Mouse (Mus musculus): ENCODE results near the gene Nfasc.
A peak's percentile ranks its signal among the peaks of the same experiment; 100 is the strongest.

The Nfasc gene

DNA sequence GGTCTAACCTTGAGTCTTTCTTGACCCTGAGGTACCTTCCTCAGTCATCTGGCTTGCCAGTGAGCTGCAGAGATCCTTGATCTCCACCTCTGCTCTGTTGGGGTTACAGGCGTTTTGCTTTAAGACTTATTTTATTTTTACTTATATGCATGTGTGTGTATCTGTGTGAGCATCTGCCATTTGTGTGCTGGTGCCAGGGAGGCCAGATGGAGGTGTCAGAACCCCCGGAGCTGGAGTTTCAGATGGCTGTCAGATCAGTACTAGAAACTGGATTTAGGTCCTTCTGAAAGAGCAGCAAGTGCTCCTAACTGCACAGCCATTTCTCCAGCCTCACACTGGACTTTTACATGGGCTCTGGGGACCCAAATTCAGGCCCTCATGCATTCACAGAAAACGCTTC is 28.0 kb upstream of the Nfasc start:
- no peak overlapping the region for H3K4me3 ChIP-seq (replicated peaks; ENCODE audit: low read length)
- no peaks in the 10 kb centered on the region for H3K9me3 ChIP-seq (ENCODE audit: low read length)
- H3K4me1 ChIP-seq (replicated peaks; ENCODE audit: low read depth, low read length): peaks cover 14% of the 10 kb centered on the region
- TF ChIP-seq POU5F1 (IDR thresholded peaks at IDR 0.05; ENCODE audit: borderline replicate concordance, low read length) (no peak), CTCF (conservative IDR thresholded peaks at IDR 0.05; ENCODE audit: low read length) (no peak), NANOG (IDR thresholded peaks at IDR 0.05; ENCODE audit: borderline replicate concordance, low read length) (no peak)
- H3K27me3 ChIP-seq (ENCODE audit: insufficient read depth, low read length): peaks cover 71% of the 10 kb centered on the region
- no peaks in the 10 kb centered on the region for H3K36me3 ChIP-seq (ENCODE audit: insufficient read depth, low read length)

- peaks cover 58% of the 10 kb centered on the region for H3K27me3 ChIP-seq (ENCODE audit: insufficient read depth, low read length)
- H3K9me3 ChIP-seq (ENCODE audit: low read length): no peaks in the 10 kb centered on the region
- no peak overlapping the region for H3K4me3 ChIP-seq (replicated peaks; ENCODE audit: low read length)
- H3K36me3 ChIP-seq (ENCODE audit: insufficient read depth, low read length): no peaks in the 10 kb centered on the region
- no peak for TF ChIP-seq CTCF (conservative IDR thresholded peaks at IDR 0.05; ENCODE audit: low read length)
- TF ChIP-seq NANOG (IDR thresholded peaks at IDR 0.05; ENCODE audit: borderline replicate concordance, low read length): no peak
- no peak for TF ChIP-seq POU5F1 (IDR thresholded peaks at IDR 0.05; ENCODE audit: borderline replicate concordance, low read length)
- H3K4me1 ChIP-seq (replicated peaks; ENCODE audit: low read depth, low read length): peaks cover 14% of the 10 kb centered on the region
Measured at GRCm38 (mm10) chr1:132767422-132767821, 25.8 kb upstream of the Nfasc start.

GRCm38 (mm10) chr1:132765887-132766651 is 24.5 kb upstream of the Nfasc start:
- peaks cover 54% of the 10 kb centered on the region for H3K27me3 ChIP-seq (ENCODE audit: insufficient read depth, low read length)
- TF ChIP-seq NANOG (IDR thresholded peaks at IDR 0.05; ENCODE audit: borderline replicate concordance, low read length) (no peak), CTCF (conservative IDR thresholded peaks at IDR 0.05; ENCODE audit: low read length) (no peak), POU5F1 (IDR thresholded peaks at IDR 0.05; ENCODE audit: borderline replicate concordance, low read length) (no peak)

DNA sequence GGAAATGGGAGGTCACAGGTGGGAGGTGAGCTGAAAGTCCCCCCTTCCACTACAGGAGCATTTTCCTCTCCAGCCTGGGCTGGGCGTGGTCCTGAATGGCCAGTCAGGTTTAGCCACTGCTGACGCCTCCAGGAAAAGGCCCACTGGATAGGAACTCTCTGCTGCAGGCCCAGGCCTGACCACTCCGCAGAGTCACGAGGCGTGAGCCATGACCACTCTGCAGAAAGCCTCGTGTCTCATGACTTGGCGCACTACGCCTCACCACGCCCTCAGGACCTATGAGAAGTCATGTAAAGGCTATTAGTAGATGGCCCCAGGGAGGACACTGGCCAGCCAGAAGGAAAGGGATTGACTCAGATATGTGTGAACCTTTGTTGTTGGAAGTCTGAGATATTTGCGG is 23.6 kb upstream of the Nfasc start:
- Histone ChIP-seq H3K4me1 (replicated peaks; ENCODE audit: low read depth, low read length) (peaks cover 14% of the 10 kb centered on the region), H3K9me3 (ENCODE audit: low read length) (no peaks in the 10 kb centered on the region), H3K36me3 (ENCODE audit: insufficient read depth, low read length) (no peaks in the 10 kb centered on the region), H3K4me3 (replicated peaks; ENCODE audit: low read length) (no peak overlapping the region), H3K27me3 (ENCODE audit: insufficient read depth, low read length) (peaks cover 46% of the 10 kb centered on the region)
- no peak for TF ChIP-seq POU5F1 (IDR thresholded peaks at IDR 0.05; ENCODE audit: borderline replicate concordance, low read length)
- TF ChIP-seq NANOG (IDR thresholded peaks at IDR 0.05; ENCODE audit: borderline replicate concordance, low read length): no peak
- no peak for TF ChIP-seq CTCF (conservative IDR thresholded peaks at IDR 0.05; ENCODE audit: low read length)

More at GRCm38 (mm10) chr1:132765887-132766651, 24.5 kb upstream of the Nfasc start:
- H3K4me3 ChIP-seq (replicated peaks; ENCODE audit: low read length): no peak overlapping the region
- H3K9me3 ChIP-seq (ENCODE audit: low read length): no peaks in the 10 kb centered on the region
- peaks cover 14% of the 10 kb centered on the region for H3K4me1 ChIP-seq (replicated peaks; ENCODE audit: low read depth, low read length)
- no peaks in the 10 kb centered on the region for H3K36me3 ChIP-seq (ENCODE audit: insufficient read depth, low read length)

DNA sequence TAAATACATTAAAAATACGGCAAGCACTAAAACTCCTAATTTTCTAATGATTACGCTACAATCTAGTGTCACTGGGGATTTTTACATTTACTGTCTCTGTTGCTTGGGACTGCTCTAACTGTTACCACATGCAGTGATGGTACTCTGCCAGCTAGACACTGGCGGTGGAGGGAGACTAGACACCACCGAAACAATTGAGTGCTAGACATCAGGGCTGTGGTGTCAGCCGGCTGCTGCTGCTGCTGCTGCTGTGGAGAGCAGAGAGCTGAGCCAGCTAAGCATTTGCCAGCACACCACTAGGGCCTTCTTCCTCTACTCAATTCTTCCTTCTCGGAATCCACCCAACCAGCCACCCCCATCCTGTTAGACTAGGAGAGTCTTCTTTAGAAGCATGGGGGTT is 17.8 kb upstream of the Nfasc start:
- H3K4me3 ChIP-seq (replicated peaks; ENCODE audit: low read length): no peak overlapping the region
- H3K9me3 ChIP-seq (ENCODE audit: low read length): peaks cover 3% of the 10 kb centered on the region; the same call in 1 of the 2 replicates
- no peak for TF ChIP-seq NANOG (IDR thresholded peaks at IDR 0.05; ENCODE audit: borderline replicate concordance, low read length)
- no peak for TF ChIP-seq CTCF (conservative IDR thresholded peaks at IDR 0.05; ENCODE audit: low read length)
- no peak for TF ChIP-seq POU5F1 (IDR thresholded peaks at IDR 0.05; ENCODE audit: borderline replicate concordance, low read length)
- H3K27me3 ChIP-seq (ENCODE audit: insufficient read depth, low read length): peaks cover 11% of the 10 kb centered on the region
- no peaks in the 10 kb centered on the region for H3K36me3 ChIP-seq (ENCODE audit: insufficient read depth, low read length)
- H3K4me1 ChIP-seq (replicated peaks; ENCODE audit: low read depth, low read length): peaks cover 10% of the 10 kb centered on the region

- TF ChIP-seq NANOG (IDR thresholded peaks at IDR 0.05; ENCODE audit: borderline replicate concordance, low read length) (no peak), CTCF (conservative IDR thresholded peaks at IDR 0.05; ENCODE audit: low read length) (peak; percentile 59)
- H3K4me3 ChIP-seq (replicated peaks; ENCODE audit: low read length): peak overlapping the region; percentile 63
- H3K36me3 ChIP-seq (ENCODE audit: insufficient read depth, low read length): no peaks in the 10 kb centered on the region
- peaks cover 3% of the 10 kb centered on the region; the same call in 1 of the 2 replicates for H3K9me3 ChIP-seq (ENCODE audit: low read length)
- peaks cover 10% of the 10 kb centered on the region for H3K4me1 ChIP-seq (replicated peaks; ENCODE audit: low read depth, low read length)
- H3K27me3 ChIP-seq (ENCODE audit: insufficient read depth, low read length): peaks cover 11% of the 10 kb centered on the region; the same call in 1 of the 2 replicates
Measured at GRCm38 (mm10) chr1:132758656-132759370, 17.2 kb upstream of the Nfasc start.

DNA sequence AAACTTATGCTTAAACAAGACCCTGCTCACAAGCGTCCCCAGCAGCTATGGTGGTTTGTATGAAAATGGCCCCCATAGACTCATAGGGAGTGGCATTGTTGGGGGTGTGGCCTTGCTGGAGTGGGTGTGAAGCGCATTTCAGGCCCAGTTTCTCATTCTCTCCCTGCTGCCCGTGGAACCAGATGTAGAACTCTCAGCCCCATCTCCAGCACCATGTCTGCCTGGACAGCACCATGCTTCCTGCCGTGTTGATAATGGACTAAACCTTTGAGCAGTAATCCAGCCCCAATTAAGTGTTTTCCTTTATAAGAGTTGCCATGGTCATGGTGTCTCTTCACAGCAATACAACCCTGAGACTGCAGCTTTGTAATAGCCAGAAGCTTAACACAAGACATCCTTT is 13.6 kb upstream of the Nfasc start:
- peaks cover 37% of the 10 kb centered on the region for H3K27me3 ChIP-seq (ENCODE audit: insufficient read depth, low read length)
- H3K4me1 ChIP-seq (replicated peaks; ENCODE audit: low read depth, low read length): peaks cover 10% of the 10 kb centered on the region
- TF ChIP-seq POU5F1 (IDR thresholded peaks at IDR 0.05; ENCODE audit: borderline replicate concordance, low read length) (no peak), NANOG (IDR thresholded peaks at IDR 0.05; ENCODE audit: borderline replicate concordance, low read length) (no peak), CTCF (conservative IDR thresholded peaks at IDR 0.05; ENCODE audit: low read length) (no peak)
- peaks cover 7% of the 10 kb centered on the region; the same call in 1 of the 2 replicates for H3K9me3 ChIP-seq (ENCODE audit: low read length)
- H3K4me3 ChIP-seq (replicated peaks; ENCODE audit: low read length): no peak overlapping the region
- no peaks in the 10 kb centered on the region for H3K36me3 ChIP-seq (ENCODE audit: insufficient read depth, low read length)

DNA sequence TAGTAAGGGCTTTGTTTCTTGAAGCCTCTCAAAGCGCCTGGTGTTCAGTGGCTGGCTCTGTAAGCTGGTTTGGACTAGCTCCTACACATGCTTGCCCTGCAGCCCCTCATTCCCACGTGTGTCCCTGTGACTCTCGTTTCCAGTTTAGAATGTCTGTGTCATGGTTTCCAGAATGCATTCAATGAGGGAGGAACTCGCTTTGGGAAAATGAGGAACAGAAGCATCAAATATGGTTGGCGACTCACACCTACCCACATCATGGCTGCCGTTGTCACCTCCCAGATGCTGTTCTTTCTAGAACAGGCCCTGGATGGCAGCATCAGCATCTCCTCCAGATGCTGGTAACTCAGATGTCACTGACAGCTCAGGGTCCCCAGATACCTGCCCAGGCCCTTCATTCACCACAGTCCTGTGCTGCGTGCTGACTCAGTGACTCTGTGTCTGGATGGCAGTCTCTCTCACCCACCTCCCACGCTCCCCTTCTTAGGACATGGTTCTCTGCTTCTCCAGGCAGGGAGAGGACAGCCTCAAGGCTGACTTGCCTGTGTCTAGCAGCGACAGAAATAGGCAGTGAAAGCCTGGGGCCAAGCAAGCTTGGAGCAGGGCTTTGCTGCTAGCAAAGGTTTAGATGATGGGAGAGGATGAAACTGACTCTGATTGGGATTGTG is 7.8 kb upstream of the Nfasc start:
- Histone ChIP-seq H3K9me3 (ENCODE audit: low read length) (0 out of 2 replicates have a peak, but pooled peaks cover 4% of the 10 kb centered on the region), H3K27me3 (ENCODE audit: insufficient read depth, low read length) (peaks cover 85% of the 10 kb centered on the region), H3K36me3 (ENCODE audit: insufficient read depth, low read length) (no peaks in the 10 kb centered on the region), H3K4me3 (replicated peaks; ENCODE audit: low read length) (no peak overlapping the region), H3K4me1 (replicated peaks; ENCODE audit: low read depth, low read length) (no peaks in the 10 kb centered on the region)
- no peak for TF ChIP-seq NANOG (IDR thresholded peaks at IDR 0.05; ENCODE audit: borderline replicate concordance, low read length)
- TF ChIP-seq CTCF (conservative IDR thresholded peaks at IDR 0.05; ENCODE audit: low read length): no peak
- TF ChIP-seq POU5F1 (IDR thresholded peaks at IDR 0.05; ENCODE audit: borderline replicate concordance, low read length): no peak
